Mouse (Mus musculus): ENCODE results near the gene Fggy.

DNA sequence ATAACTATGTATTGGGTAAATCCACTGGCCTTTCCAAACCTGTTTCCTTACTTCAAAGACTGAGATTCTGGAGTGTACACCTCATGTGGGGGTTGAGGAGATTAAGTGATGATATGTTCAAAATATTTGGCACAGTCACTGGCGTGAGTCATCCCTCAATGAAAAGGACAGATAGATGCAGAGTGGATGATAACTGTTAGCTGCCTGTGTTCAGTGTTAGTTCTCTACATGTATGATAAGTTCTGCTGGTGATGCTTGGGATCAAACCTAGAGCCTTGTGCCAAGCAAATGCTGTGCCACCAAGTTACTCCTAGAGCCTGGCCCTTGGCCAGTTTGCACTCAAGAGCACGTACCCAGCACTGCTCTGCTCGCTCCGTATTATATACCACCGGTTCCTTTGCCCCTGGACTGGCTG is 304.4 kb downstream of the Fggy start:
- TF ChIP-seq EP300 (IDR thresholded peaks at IDR 0.05; ENCODE audit: low read depth) (no peak), CTCF (IDR thresholded peaks at IDR 0.05; ENCODE audit: low read depth) (no peak)
